Mouse (Mus musculus) MEL (cell line): ENCODE data around the gene Rabgap1l. TPM values are rescaled to one million over a fixed set of nuclear protein-coding genes. Genes with fewer than 3 reads are reported as not detected.

ENCODE experiments used
- DNase-seq: peaks from one replicate; pipeline ENCODE4 v3.0.0; 2011; ENCODE audit warnings: low read depth, low spot score
- H3K27ac ChIP-seq: 2 replicates; pipeline ENCODE4 v1.5.1; 2012; ENCODE audit warnings: low read depth, mild to moderate bottlenecking, control low read depth, low read length, moderate library complexity; ENCODE audit not compliant: control insufficient read depth
- H3K27me3 ChIP-seq, 2 experiments: fragments of 150-350 bp in 1 of 2; sonication (generic) in 1 of 2; 2 replicates each; pipeline ENCODE4 v1.6.1; 2012; ENCODE audit warnings: low read length in 2 of 2, mild to moderate bottlenecking in 2 of 2, improper control_type of control experiment in 1 of 2, moderate library complexity in 1 of 2; ENCODE audit not compliant: insufficient read depth in 2 of 2, control insufficient read depth in 1 of 2
- H3K36me3 ChIP-seq, 2 experiments: 2 replicates each; pipeline ENCODE4 v1.6.1; 2012 to 2014; ENCODE audit warnings: low read length in 2 of 2, improper control_type of control experiment in 1 of 2, inconsistent platforms in 1 of 2, mild to moderate bottlenecking in 1 of 2; ENCODE audit not compliant: insufficient read depth in 2 of 2, control insufficient read depth in 1 of 2
- H3K4me1 ChIP-seq, 2 experiments: fragments of 150-350 bp in 1 of 2; sonication (generic) in 1 of 2; 2 replicates each; pipeline ENCODE4 v1.6.1; 2012; ENCODE audit warnings: low read length in 2 of 2, improper control_type of control experiment in 1 of 2, mild to moderate bottlenecking in 1 of 2; ENCODE audit not compliant: insufficient read depth in 2 of 2, control insufficient read depth in 1 of 2
- H3K4me3 ChIP-seq, 2 experiments: fragments of 150-350 bp in 1 of 2; sonication (generic) in 1 of 2; 2 replicates each; pipeline ENCODE4 v1.5.1; 2012; ENCODE audit warnings: low read depth in 2 of 2, low read length in 2 of 2, mild to moderate bottlenecking in 2 of 2, moderate library complexity in 2 of 2, control low read depth in 1 of 2, improper control_type of control experiment in 1 of 2; ENCODE audit not compliant: control insufficient read depth in 1 of 2, insufficient read depth in 1 of 2
- H3K79me2 ChIP-seq: 2 replicates; pipeline ENCODE4 v1.6.1; 2012; ENCODE audit warnings: mild to moderate bottlenecking, low read length, moderate library complexity; ENCODE audit not compliant: control insufficient read depth, poor library complexity, insufficient read depth
- H3K9ac ChIP-seq: 2 replicates; pipeline ENCODE4 v1.6.1; 2012; ENCODE audit warnings: low read depth, mild to moderate bottlenecking, control low read depth, low read length, moderate library complexity; ENCODE audit not compliant: control insufficient read depth, poor library complexity, severe bottlenecking
- H3K9me3 ChIP-seq: fragments of 150-350 bp; sonication (generic); replicated peaks from 2 replicates; pipeline ENCODE4 v1.6.1; 2012; ENCODE audit warnings: mild to moderate bottlenecking, low read length, improper control_type of control experiment, moderate library complexity; ENCODE audit not compliant: insufficient read depth
- BHLHE40 ChIP-seq: IDR thresholded peaks from 2 replicates; pipeline ENCODE4 v1.6.1; 2012; ENCODE audit warnings: low read depth, mild to moderate bottlenecking, inconsistent platforms, low read length, improper control_type of control experiment, borderline replicate concordance
- CHD2 ChIP-seq: IDR thresholded peaks from 2 replicates; pipeline ENCODE4 v1.6.1; 2011; ENCODE audit warnings: low read length, improper control_type of control experiment
- E2F4 ChIP-seq: IDR thresholded peaks from 2 replicates; pipeline ENCODE4 v1.6.1; 2011; ENCODE audit warnings: low read depth, low read length, improper control_type of control experiment, borderline replicate concordance
- ELF1 ChIP-seq: IDR thresholded peaks from 2 replicates; pipeline ENCODE4 v1.6.1; 2014; ENCODE audit warnings: low read depth, mild to moderate bottlenecking, inconsistent platforms, low read length, improper control_type of control experiment, moderate library complexity
- EP300 ChIP-seq, 2 experiments: IDR thresholded peaks; 2 replicates each; pipeline ENCODE4 v1.6.1; 2011; ENCODE audit warnings: improper control_type of control experiment in 2 of 2, low read length in 2 of 2, low read depth in 1 of 2, mild to moderate bottlenecking in 1 of 2
- ETS1 ChIP-seq: IDR thresholded peaks from 2 replicates; pipeline ENCODE4 v1.6.1; 2012; ENCODE audit warnings: low read depth, mild to moderate bottlenecking, inconsistent platforms, low read length, improper control_type of control experiment, moderate library complexity
- GABPA ChIP-seq: IDR thresholded peaks from 2 replicates; pipeline ENCODE4 v1.6.1; 2012; ENCODE audit warnings: low read depth, mild to moderate bottlenecking, inconsistent platforms, low read length, improper control_type of control experiment, moderate library complexity
- GATA1 ChIP-seq: IDR thresholded peaks from 2 replicates; pipeline ENCODE4 v1.6.1; 2011; ENCODE audit warnings: low read depth, low read length, improper control_type of control experiment
- HCFC1 ChIP-seq: IDR thresholded peaks from 2 replicates; pipeline ENCODE4 v1.6.1; 2012; ENCODE audit warnings: low read depth, mild to moderate bottlenecking, inconsistent platforms, low read length, improper control_type of control experiment, moderate library complexity
- JUND ChIP-seq: IDR thresholded peaks from 2 replicates; pipeline ENCODE4 v1.6.1; 2011; ENCODE audit warnings: low read depth, mild to moderate bottlenecking, improper control_type of control experiment, low read length
- MAZ ChIP-seq: IDR thresholded peaks from 2 replicates; pipeline ENCODE4 v1.6.1; 2012; ENCODE audit warnings: low read depth, mild to moderate bottlenecking, inconsistent platforms, low read length, improper control_type of control experiment
- MEF2A ChIP-seq: IDR thresholded peaks from 2 replicates; pipeline ENCODE4 v1.6.1; 2014; ENCODE audit warnings: low read depth, mild to moderate bottlenecking, inconsistent platforms, low read length, improper control_type of control experiment; ENCODE audit not compliant: poor library complexity, insufficient replicate concordance, severe bottlenecking; ENCODE audit errors: extremely low read depth
- MXI1 ChIP-seq: IDR thresholded peaks from 2 replicates; pipeline ENCODE4 v1.6.1; 2011; ENCODE audit warnings: mild to moderate bottlenecking, low read depth, low read length, improper control_type of control experiment
- MYB ChIP-seq: IDR thresholded peaks from 2 replicates; pipeline ENCODE4 v1.6.1; 2011; ENCODE audit warnings: mild to moderate bottlenecking, low read depth, low read length, improper control_type of control experiment
- MYC ChIP-seq: IDR thresholded peaks from 2 replicates; pipeline ENCODE4 v1.6.1; 2011; ENCODE audit warnings: low read depth, mild to moderate bottlenecking, low read length, improper control_type of control experiment, moderate library complexity
- NELFE ChIP-seq: IDR thresholded peaks from 2 replicates; pipeline ENCODE4 v1.6.1; 2011; ENCODE audit warnings: low read depth, low read length, improper control_type of control experiment
- NRF1 ChIP-seq: IDR thresholded peaks from 2 replicates; pipeline ENCODE4 v1.6.1; 2014; ENCODE audit warnings: low read depth, mild to moderate bottlenecking, inconsistent platforms, low read length, improper control_type of control experiment, moderate library complexity; ENCODE audit not compliant: poor library complexity, insufficient read depth, severe bottlenecking
- POLR2A ChIP-seq, 2 experiments: IDR thresholded peaks; 2 replicates each; pipeline ENCODE4 v1.6.1; 2011 to 2012; ENCODE audit warnings: low read length in 2 of 2, mild to moderate bottlenecking in 2 of 2, control low read depth in 1 of 2, improper control_type of control experiment in 1 of 2, low read depth in 1 of 2, moderate library complexity in 1 of 2; ENCODE audit not compliant: control insufficient read depth in 1 of 2, insufficient read depth in 1 of 2, poor library complexity in 1 of 2
- POLR2AphosphoS2 ChIP-seq: IDR thresholded peaks from 2 replicates; pipeline ENCODE4 v1.6.1; 2011; ENCODE audit warnings: low read length, improper control_type of control experiment
- POLR2AphosphoS5 ChIP-seq: IDR thresholded peaks from 2 replicates; pipeline ENCODE4 v1.6.1; 2012; ENCODE audit warnings: low read depth, borderline replicate concordance, mild to moderate bottlenecking, inconsistent platforms, low read length, moderate library complexity, mixed read lengths
- RAD21 ChIP-seq: IDR thresholded peaks from 2 replicates; pipeline ENCODE4 v1.6.1; 2011; ENCODE audit warnings: mild to moderate bottlenecking, low read depth, low read length, improper control_type of control experiment
- RCOR1 ChIP-seq: IDR thresholded peaks from 2 replicates; pipeline ENCODE4 v1.6.1; 2012; ENCODE audit warnings: low read depth, mild to moderate bottlenecking, inconsistent platforms, low read length, improper control_type of control experiment
- SMC3 ChIP-seq: IDR thresholded peaks from 2 replicates; pipeline ENCODE4 v1.6.1; 2011; ENCODE audit warnings: low read depth, low read length, improper control_type of control experiment
- TAL1 ChIP-seq: IDR thresholded peaks from 2 replicates; pipeline ENCODE4 v1.6.1; 2012; ENCODE audit warnings: mild to moderate bottlenecking, inconsistent platforms, low read length, moderate library complexity, mixed read lengths
- TBP ChIP-seq: IDR thresholded peaks from 2 replicates; pipeline ENCODE4 v1.8.0; 2011; ENCODE audit warnings: low read depth, low read length, improper control_type of control experiment
- TCF12 ChIP-seq: IDR thresholded peaks from 2 replicates; pipeline ENCODE4 v1.6.1; 2014; ENCODE audit warnings: low read depth, mild to moderate bottlenecking, inconsistent platforms, low read length, improper control_type of control experiment, moderate library complexity
- USF2 ChIP-seq, 2 experiments: IDR thresholded peaks; 2 replicates each; pipeline ENCODE4 v1.6.1; 2011 to 2012; ENCODE audit warnings: improper control_type of control experiment in 2 of 2, low read length in 2 of 2, borderline replicate concordance in 1 of 2, inconsistent platforms in 1 of 2, low read depth in 1 of 2, mild to moderate bottlenecking in 1 of 2; ENCODE audit not compliant: insufficient read depth in 1 of 2
- ZC3H11A ChIP-seq: IDR thresholded peaks from 2 replicates; pipeline ENCODE4 v1.6.1; 2012; ENCODE audit warnings: low read depth, mild to moderate bottlenecking, inconsistent platforms, low read length, improper control_type of control experiment
- ZKSCAN1 ChIP-seq: IDR thresholded peaks from 2 replicates; pipeline ENCODE4 v1.6.1; 2012; ENCODE audit warnings: low read depth, mild to moderate bottlenecking, inconsistent platforms, low read length, improper control_type of control experiment, moderate library complexity
- ZNF384 ChIP-seq: IDR thresholded peaks from 2 replicates; pipeline ENCODE4 v1.6.1; 2012; ENCODE audit warnings: low read depth, mild to moderate bottlenecking, inconsistent platforms, low read length, improper control_type of control experiment
- polyA plus RNA-seq, 2 experiments: library from polyadenylated mRNA; stranded (reverse) in 1 of 2; unstranded in 1 of 2; fragments of >175 nt in 1 of 2; fragments of >200 nt in 1 of 2; gene quantifications; 2 replicates each; pipeline versions ENCODE4 v1.2.1 to v1.2.4; 2012; ENCODE audit warnings: low replicate concordance in 2 of 2, low read depth in 1 of 2; ENCODE audit not compliant: insufficient read length in 2 of 2, insufficient read depth in 1 of 2, missing spikeins in 1 of 2
- total RNA-seq: library from RNA; depleted of rRNA; stranded (reverse); fragments of 300-350 nt; gene quantifications from 2 replicates; pipeline ENCODE4 v1.2.3, GENCODE M21; 2012

Rabgap1l gene
- total and polyA plus RNA-seq, 3 experiments, result 24.1 to 26.2 TPM; not detected in 1

- peaks cover 35 to 45% of the 10 kb centered on the region in 2 experiments for H3K4me1 ChIP-seq
- H3K9me3 ChIP-seq, result no peaks in the 10 kb centered on the region
- H3K27me3 ChIP-seq, result no peaks in the 10 kb centered on the region
- no peak for TF ChIP-seq HCFC1
- TF ChIP-seq, all 39 proteins: peak for 0
- Histone ChIP-seq H3K4me3 (peak overlapping the region in 1 of 2 experiments; percentile 14; a peak in 1 of 4 replicates), H3K27ac (peak overlapping the region; percentile 19; the same call in 1 of the 2 replicates), H3K36me3 (peaks cover 0 to 58% of the 10 kb centered on the region in 2 experiments; a peak in 2 of 4 replicates), H3K79me2 (peaks cover 3% of the 10 kb centered on the region; the same call in 1 of the 2 replicates), H3K9ac (peak overlapping the region; percentile 4; the same call in 1 of the 2 replicates)
- DNase-seq, result no peak
Observed at GRCm38 (mm10) chr1:160304969-160305498, 488.0 kb downstream of the Rabgap1l start.

GRCm38 (mm10) chr1:160302268-160302667, 490.7 kb downstream of the Rabgap1l start:
- H3K4me1 ChIP-seq, result peaks cover 45 to 50% of the 10 kb centered on the region in 2 experiments
- peak; percentile 72 for DNase-seq
- no peak overlapping the region for H3K4me3 ChIP-seq
- H3K9ac ChIP-seq, result no peak overlapping the region
- H3K79me2 ChIP-seq, result peaks cover 5% of the 10 kb centered on the region
- H3K36me3 ChIP-seq, result peaks cover 0 to 69% of the 10 kb centered on the region in 2 experiments; a peak in 2 of 4 replicates
- peak overlapping the region; percentile 86 for H3K27ac ChIP-seq
- H3K27me3 ChIP-seq, result no peaks in the 10 kb centered on the region
- H3K9me3 ChIP-seq, result no peaks in the 10 kb centered on the region
- no peak for TF ChIP-seq RAD21
- TF ChIP-seq NELFE, result no peak
- TF ChIP-seq ZNF384, result no peak
- peak; percentile 88 to 96 for TF ChIP-seq EP300 (IDR thresholded peaks at IDR 0.05; ENCODE audit: low read depth in 1 of 2, low read length in 2 of 2)
- 0 out of 2 replicates have a peak, but pooled peaks have one; percentile 23 for TF ChIP-seq MEF2A
- peak; percentile 53; the same call in 1 of the 2 replicates for TF ChIP-seq TBP
- TF ChIP-seq MYB, result peak; percentile 82
- TF ChIP-seq ZC3H11A, result no peak
- TF ChIP-seq MYC, result no peak
- TF ChIP-seq USF2 (IDR thresholded peaks at IDR 0.05; ENCODE audit: borderline replicate concordance in 1 of 2, insufficient read depth in 1 of 2, low read depth in 1 of 2, low read length in 2 of 2), result no peak
- TF ChIP-seq MAZ, result no peak
- TF ChIP-seq ZKSCAN1, result no peak
- no peak for TF ChIP-seq GABPA
- no peak for TF ChIP-seq MXI1
- no peak for TF ChIP-seq POLR2AphosphoS2
- TF ChIP-seq ETS1, result peak; percentile 62; the same call in 1 of the 2 replicates
- TF ChIP-seq POLR2A (IDR thresholded peaks at IDR 0.05; ENCODE audit: control insufficient read depth in 1 of 2, insufficient read depth in 1 of 2, low read depth in 1 of 2, low read length in 2 of 2, poor library complexity in 1 of 2), result no peak
- TF ChIP-seq NRF1, result no peak
- TF ChIP-seq CHD2, result no peak
- TF ChIP-seq BHLHE40, result peak; percentile 18; the same call in 1 of the 2 replicates
- no peak for TF ChIP-seq SMC3
- TF ChIP-seq ELF1, result no peak
- TF ChIP-seq GATA1, result peak; percentile 83
- TF ChIP-seq E2F4, result no peak
- no peak for TF ChIP-seq POLR2AphosphoS5
- TF ChIP-seq RCOR1, result peak; percentile 69; the same call in 1 of the 2 replicates
- TF ChIP-seq TAL1, result peak; percentile 64
- TF ChIP-seq HCFC1, result no peak
- TF ChIP-seq TCF12, result peak; percentile 81
- TF ChIP-seq JUND, result no peak
